Mouse (Mus musculus) erythroblast, embryonic 14.5 days (primary cell): ENCODE measurements around the gene Morc4.

Source experiments
- GATA1 ChIP-seq: IDR thresholded peaks from 2 replicates; pipeline ENCODE4 v1.6.1; 2012; ENCODE audit warnings: low read length, inconsistent platforms, mixed read lengths
- TAL1 ChIP-seq: IDR thresholded peaks from 3 replicates; pipeline ENCODE4 v1.6.1; 2012; ENCODE audit warnings: low read length, inconsistent platforms, mixed read lengths

GRCm38 (mm10) chrX:139797875-139798274, 73.6 kb downstream of the Morc4 start:
- no peak for TF ChIP-seq GATA1
- no peak for TF ChIP-seq TAL1
